Mouse (Mus musculus): Measurements from ENCODE around the gene Hcar1. TPM values are rescaled to one million over a fixed set of nuclear protein-coding genes. Genes with fewer than 3 reads are reported as not detected.

Gene Hcar1
- polyA plus RNA-seq (2014; fragmentation: Illumina TruSeq; extraction: RNeasy Lipid Tissue Mini Kit (QIAGEN cat#74804); ENCODE audit: low read depth, low replicate concordance) = 1.4 TPM

DNA sequence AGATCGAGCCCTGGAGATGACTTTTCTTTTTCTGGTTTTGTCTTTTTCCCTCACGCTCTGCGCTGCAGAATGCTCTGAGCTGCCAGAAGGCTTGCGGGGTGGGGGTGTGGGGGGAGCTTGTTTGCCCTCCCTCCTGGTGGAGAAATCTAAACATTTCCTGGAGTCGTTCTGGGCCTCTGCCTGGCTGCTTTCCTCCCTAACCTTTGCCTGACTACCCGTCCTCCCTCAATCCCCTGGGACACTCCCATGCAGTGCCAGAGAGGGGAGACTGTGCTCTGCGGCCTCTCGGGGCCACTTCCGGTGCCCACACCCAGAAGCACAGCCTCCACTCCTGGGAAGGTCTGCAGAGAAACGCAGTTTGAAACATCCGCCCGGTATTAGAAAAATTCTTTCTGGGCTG is at the start of gene Hcar1:
Gene Hcar1, minus strand, starts transcription at position 93 of the 400 bp plus-strand sequence.

GRCm38 (mm10) chr5:123927118-123927517 is 47.3 kb upstream of the Hcar1 start, which contains the start of gene Gm43518:
Gm43518 (plus strand) TSS chr5:123927418.

DNA sequence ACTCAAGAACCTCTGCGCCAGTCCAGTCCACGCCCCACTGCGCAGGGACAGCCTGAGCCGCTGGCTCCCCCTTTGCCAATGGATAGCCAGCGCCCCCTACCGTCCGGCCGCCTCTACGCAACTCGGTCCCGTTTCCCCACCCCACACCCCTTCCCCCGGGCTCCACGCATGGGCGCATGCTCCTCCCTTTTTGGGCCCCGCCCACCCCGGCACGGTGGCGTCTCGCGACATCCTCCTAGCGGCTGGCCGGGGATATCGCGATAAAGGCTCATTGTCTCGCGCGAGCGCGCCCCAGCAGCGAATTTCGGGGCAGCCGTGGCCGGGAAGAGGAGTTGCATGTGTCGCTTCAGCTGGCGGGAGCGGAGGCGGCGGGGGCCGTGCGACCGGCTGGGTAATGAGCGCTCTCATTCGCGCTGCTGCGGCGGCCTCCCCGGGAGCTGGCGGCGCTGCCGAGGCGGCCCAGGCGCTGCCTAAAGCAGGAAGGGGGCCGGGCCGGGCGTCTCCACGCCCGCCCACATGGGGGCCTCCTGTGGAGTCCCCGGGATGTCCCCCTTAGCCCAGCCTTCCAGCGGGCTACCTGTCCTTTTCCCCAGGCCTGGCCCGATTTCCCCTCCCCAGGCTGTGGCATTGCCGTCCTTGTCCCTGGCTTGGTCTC is 27.3 kb upstream of the Hcar1 start, which contains the start of gene Denr:
Gene Denr, plus strand, starts transcription at position 200 of the 655 bp plus-strand sequence.

GRCm38 (mm10) chr5:123865365-123865764 is 14.5 kb downstream of the Hcar1 start, which contains the start of gene Hcar2:
Hcar2 (minus strand) TSS chr5:123865499.

Other genes with a start within 250 kb of the Hcar1 start
- 45.4 TPM for gene Clip1, start 195.4 kb downstream of the Hcar1 start, polyA plus RNA-seq (2014; fragmentation: Illumina TruSeq; extraction: RNeasy Lipid Tissue Mini Kit (QIAGEN cat#74804); ENCODE audit: low read depth, low replicate concordance)
- gene Zcchc8, start 158.9 kb downstream of the Hcar1 start, polyA plus RNA-seq (2014; fragmentation: Illumina TruSeq; extraction: RNeasy Lipid Tissue Mini Kit (QIAGEN cat#74804); ENCODE audit: low read depth, low replicate concordance) = 147 TPM
- gene Rsrc2, start 130.6 kb downstream of the Hcar1 start, polyA plus RNA-seq (2014; fragmentation: Illumina TruSeq; extraction: RNeasy Lipid Tissue Mini Kit (QIAGEN cat#74804); ENCODE audit: low read depth, low replicate concordance) = 419 TPM
- gene Kntc1, start 130.3 kb downstream of the Hcar1 start, polyA plus RNA-seq (2014; fragmentation: Illumina TruSeq; extraction: RNeasy Lipid Tissue Mini Kit (QIAGEN cat#74804); ENCODE audit: low read depth, low replicate concordance) = 6.9 TPM
- 0.50 TPM for gene Hcar2, start 14.5 kb downstream of the Hcar1 start, polyA plus RNA-seq (2014; fragmentation: Illumina TruSeq; extraction: RNeasy Lipid Tissue Mini Kit (QIAGEN cat#74804); ENCODE audit: low read depth, low replicate concordance)
- gene Denr, start 27.2 kb upstream of the Hcar1 start, polyA plus RNA-seq (2014; fragmentation: Illumina TruSeq; extraction: RNeasy Lipid Tissue Mini Kit (QIAGEN cat#74804); ENCODE audit: low read depth, low replicate concordance) = 225 TPM
- not detected for gene Gm43518, start 47.4 kb upstream of the Hcar1 start, polyA plus RNA-seq (2014; fragmentation: Illumina TruSeq; extraction: RNeasy Lipid Tissue Mini Kit (QIAGEN cat#74804); ENCODE audit: low read depth, low replicate concordance)
- 7.2 TPM for gene Ccdc62, start 50.7 kb upstream of the Hcar1 start, polyA plus RNA-seq (2014; fragmentation: Illumina TruSeq; extraction: RNeasy Lipid Tissue Mini Kit (QIAGEN cat#74804); ENCODE audit: low read depth, low replicate concordance)
- gene Hip1r, start 93.6 kb upstream of the Hcar1 start, polyA plus RNA-seq (2014; fragmentation: Illumina TruSeq; extraction: RNeasy Lipid Tissue Mini Kit (QIAGEN cat#74804); ENCODE audit: low read depth, low replicate concordance) = 1.6 TPM
- gene Vps37b, start 152.2 kb upstream of the Hcar1 start, polyA plus RNA-seq (2014; fragmentation: Illumina TruSeq; extraction: RNeasy Lipid Tissue Mini Kit (QIAGEN cat#74804); ENCODE audit: low read depth, low replicate concordance) = 9.1 TPM
- gene Abcb9, start 215.8 kb upstream of the Hcar1 start, polyA plus RNA-seq (2014; fragmentation: Illumina TruSeq; extraction: RNeasy Lipid Tissue Mini Kit (QIAGEN cat#74804); ENCODE audit: low read depth, low replicate concordance) = 0.79 TPM
- gene Ogfod2, start 232.3 kb upstream of the Hcar1 start, polyA plus RNA-seq (2014; fragmentation: Illumina TruSeq; extraction: RNeasy Lipid Tissue Mini Kit (QIAGEN cat#74804); ENCODE audit: low read depth, low replicate concordance) = 1.2 TPM
- gene Arl6ip4, start 236.1 kb upstream of the Hcar1 start, polyA plus RNA-seq (2014; fragmentation: Illumina TruSeq; extraction: RNeasy Lipid Tissue Mini Kit (QIAGEN cat#74804); ENCODE audit: low read depth, low replicate concordance) = 1.7 TPM